In genomic region chr3:90408721-90409120, GRCm38 (mm10) we compare ENCODE assay signal across 27 mouse cellular contexts. TPM values are rescaled to one million over a fixed set of nuclear protein-coding genes. Genes with fewer than 3 reads are reported as not detected.
A peak's percentile ranks its signal among the peaks of the same experiment; 100 is the strongest.
DNase-seq lines count a peak whose midpoint lies in the region; ATAC-seq lines count a peak whose summit lies in the region.
"Had no signal": no experiment of that assay in that cellular context is flagged by ENCODE, and none has a peak within 500 bp of the region (broad histone marks: within the 10 kb centered on the region; RNA-seq: fewer than 3 reads in every experiment).

No protein-coding gene starts in this region.

- H3K4me1 ChIP-seq in hindbrain, embryonic 10.5 days (replicated peaks), result no peaks in the 10 kb centered on the region
- H3K4me1 ChIP-seq: embryonic facial prominence, embryonic 13.5 days; embryonic facial prominence, embryonic 15.5 days; forebrain, embryonic 13.5 days; forebrain, embryonic 15.5 days had no signal

- no peaks in the 10 kb centered on the region for H3K27me3 ChIP-seq in hindbrain, embryonic 10.5 days (ENCODE audit: insufficient read depth, poor library complexity, severe bottlenecking)
- H3K27me3 ChIP-seq: CH12.LX; embryonic facial prominence, embryonic 13.5 days; embryonic facial prominence, embryonic 15.5 days; forebrain, embryonic 13.5 days; forebrain, embryonic 15.5 days; Patski had no signal

- peak; percentile 63 for ATAC-seq in common myeloid progenitor, adult 5-6 weeks (replicated peaks; ENCODE audit: low read depth, poor library complexity, severe bottlenecking)
- peak; percentile 54; the same call in 1 of the 2 replicates for ATAC-seq in megakaryocyte, adult 5-6 weeks (ENCODE audit: poor library complexity, severe bottlenecking)
- ATAC-seq: activated CD4-positive, CD25-positive, alpha-beta regulatory T cell, adult 4 months; CD4-positive, CD25-positive, alpha-beta regulatory T cell, adult 4 months; forebrain, embryonic 13.5 days; forebrain, embryonic 15.5 days; forebrain, postnatal 0 days; Patski had no signal

- peaks cover 100% of the 10 kb centered on the region for H3K36me3 ChIP-seq in hindbrain, embryonic 10.5 days

- intact Hi-C loops in left cerebral cortex, postnatal 14 days (cut with DNase I), result no loop called here

- WGBS in hindbrain, embryonic 10.5 days, result 94% methylated on average over 3 of the region's 3 CpGs

- no peaks in the 10 kb centered on the region for H3K9me3 ChIP-seq in hindbrain, embryonic 10.5 days
- H3K9me3 ChIP-seq: embryonic facial prominence, embryonic 13.5 days; embryonic facial prominence, embryonic 15.5 days; forebrain, embryonic 13.5 days; forebrain, embryonic 15.5 days; G1E had no signal

- H3K4me3 ChIP-seq in hindbrain, embryonic 10.5 days, result no peak overlapping the region
- H3K4me3 ChIP-seq: embryonic facial prominence, embryonic 13.5 days; embryonic facial prominence, embryonic 15.5 days; erythroblast, embryonic 14.5 days; forebrain, embryonic 13.5 days; forebrain, embryonic 15.5 days had no signal

- H3K27ac ChIP-seq in hindbrain, embryonic 10.5 days, result no peak overlapping the region
- H3K27ac ChIP-seq: embryonic facial prominence, embryonic 13.5 days; embryonic facial prominence, embryonic 15.5 days; forebrain, embryonic 13.5 days; forebrain, embryonic 15.5 days had no signal

- peak; percentile 97 for DNase-seq in 416B (ENCODE audit: low read depth)
- DNase-seq in lung, postnatal 4 days, result no peak
- DNase-seq in left cerebral cortex, postnatal 14 days (ENCODE audit: low spot score in 2 of 2), result no peak
- DNase-seq in hindbrain, embryonic 10.5 days (ENCODE audit: low spot score), result no peak
- DNase-seq: adrenal gland, adult 8-10 months; adrenal gland, postnatal 14 days; adrenal gland, postnatal 36 days; B cell, adult 2 months; cerebellum, adult 11-12 months; cerebellum, adult 2 months; cerebellum, adult 9-10 months; cerebellum, postnatal 10 days; cerebellum, postnatal 25 days; embryo, embryonic 11 days; forebrain, postnatal 0 days had no signal

RNA-seq across cellular contexts. Expression of gene Slc27a3, which starts 19.0 kb away (rescaled TPM):
- 1.1 and 1.2 TPM in 2 replicates for total RNA-seq in common myeloid progenitor, adult 5-6 weeks (2017)
- 0.21 and 0.33 TPM in 2 replicates for total RNA-seq in megakaryocyte, adult 5-6 weeks (2015)
- 1.1 and 3.0 TPM in 2 replicates for total RNA-seq in megakaryocyte, adult 5-6 weeks (2017)
- 1 to 10 TPM; 5.1 to 6.2 TPM for total RNA-seq in left cerebral cortex, postnatal 14 days (2021)
- 28.5 and 29.1 TPM in 2 replicates for polyA plus RNA-seq in hindbrain, embryonic 10.5 days (2016; fragmentation: Nextera tagmentation; extraction: Ambion mirVana)

RNA-seq across cellular contexts. Expression of gene Ints3, which starts 24.7 kb away (rescaled TPM):
- 19.2 and 21.7 TPM in 2 replicates for total RNA-seq in common myeloid progenitor, adult 5-6 weeks (2017)
- total RNA-seq in megakaryocyte, adult 5-6 weeks (2015), result 13.7 and 14.7 TPM in 2 replicates
- 14.9 and 20.5 TPM in 2 replicates for total RNA-seq in megakaryocyte, adult 5-6 weeks (2017)
- total RNA-seq in left cerebral cortex, postnatal 14 days (2021), result 10 to 100 TPM; 61.4 to 65.3 TPM
- polyA plus RNA-seq in hindbrain, embryonic 10.5 days (2016; fragmentation: Nextera tagmentation; extraction: Ambion mirVana), result 37.6 and 39.7 TPM in 2 replicates

RNA-seq across cellular contexts. Expression of gene Npr1, which starts 56.9 kb away (rescaled TPM):
- total RNA-seq in common myeloid progenitor, adult 5-6 weeks (2017), result not detected in 2 replicates
- total RNA-seq in megakaryocyte, adult 5-6 weeks (2015), result not detected in 2 replicates
- total RNA-seq in megakaryocyte, adult 5-6 weeks (2017), result 0.08 TPM in 1 of 2 replicates, not detected in the other
- total RNA-seq in left cerebral cortex, postnatal 14 days (2021), result 1 to 10 TPM; 3.4 TPM
- 3.0 TPM in 2 replicates for polyA plus RNA-seq in hindbrain, embryonic 10.5 days (2016; fragmentation: Nextera tagmentation; extraction: Ambion mirVana)
- total RNA-seq: G1E had no signal
- polyA plus RNA-seq: activated CD4-positive, CD25-positive, alpha-beta regulatory T cell, adult 4 months; CD4-positive, CD25-positive, alpha-beta regulatory T cell, adult 4 months; G1E had no signal
